Mouse (Mus musculus): ENCODE measurements around the gene Lrrc40. TPM values are rescaled to one million over a fixed set of nuclear protein-coding genes. Genes with fewer than 3 reads are reported as not detected.
"Not testable (repeated sequence)": the region's sequence is repeated elsewhere in the genome, so short reads cannot be mapped to it uniquely, and the experiment has no call there.

Lrrc40 gene
- polyA plus RNA-seq, 1 experiment from 2014 or later = 42.6 TPM

GRCm38 (mm10) chr3:158076685-158077379 is 40.4 kb downstream of the Lrrc40 start:
- Histone ChIP-seq H3K36me3 (ENCODE audit: insufficient read depth, low read length) (no peaks in the 10 kb centered on the region), H3K4me1 (replicated peaks; ENCODE audit: insufficient read depth, low read length) (no peaks in the 10 kb centered on the region), H3K27me3 (ENCODE audit: insufficient read depth, low read length) (no peaks in the 10 kb centered on the region), H3K4me2 (ENCODE audit: low read length) (no peak overlapping the region), H3K4me3 (replicated peaks; ENCODE audit: low read depth, low read length) (no peak overlapping the region), H3K9me3 (replicated peaks; ENCODE audit: low read length) (no peaks in the 10 kb centered on the region), H3K9ac (ENCODE audit: low read depth, low read length) (no peak overlapping the region), H3K27ac (no peak overlapping the region)
- TF ChIP-seq CTCF (IDR thresholded peaks at IDR 0.05; ENCODE audit: low read depth) = peak; percentile 76
- ATAC-seq (replicated peaks; ENCODE audit: low FRiP score, low read depth) (no peak), DNase-seq (ENCODE audit: low spot score) (peak; percentile 85)
- 51% methylated on average over 4 of the region's 4 CpGs for WGBS

GRCm38 (mm10) chr3:158077380-158077772 is 40.9 kb downstream of the Lrrc40 start:
- TF ChIP-seq CTCF (IDR thresholded peaks at IDR 0.05; ENCODE audit: low read depth) = no peak
- H3K9ac ChIP-seq (ENCODE audit: low read depth, low read length) = no peak overlapping the region
- no peaks in the 10 kb centered on the region for H3K36me3 ChIP-seq (ENCODE audit: insufficient read depth, low read length)
- DNase-seq (ENCODE audit: low spot score) = no peak
- H3K27me3 ChIP-seq (ENCODE audit: insufficient read depth, low read length) = no peaks in the 10 kb centered on the region
- no peak overlapping the region for H3K4me2 ChIP-seq (ENCODE audit: low read length)
- no peak for ATAC-seq (replicated peaks; ENCODE audit: low FRiP score, low read depth)
- H3K4me3 ChIP-seq (replicated peaks; ENCODE audit: low read depth, low read length) = no peak overlapping the region
- no peak overlapping the region for H3K27ac ChIP-seq
- WGBS = 51% methylated on average over 1 of the region's 1 CpGs
- H3K4me1 ChIP-seq (replicated peaks; ENCODE audit: insufficient read depth, low read length) = no peaks in the 10 kb centered on the region
- H3K9me3 ChIP-seq (replicated peaks; ENCODE audit: low read length) = no peaks in the 10 kb centered on the region

DNA sequence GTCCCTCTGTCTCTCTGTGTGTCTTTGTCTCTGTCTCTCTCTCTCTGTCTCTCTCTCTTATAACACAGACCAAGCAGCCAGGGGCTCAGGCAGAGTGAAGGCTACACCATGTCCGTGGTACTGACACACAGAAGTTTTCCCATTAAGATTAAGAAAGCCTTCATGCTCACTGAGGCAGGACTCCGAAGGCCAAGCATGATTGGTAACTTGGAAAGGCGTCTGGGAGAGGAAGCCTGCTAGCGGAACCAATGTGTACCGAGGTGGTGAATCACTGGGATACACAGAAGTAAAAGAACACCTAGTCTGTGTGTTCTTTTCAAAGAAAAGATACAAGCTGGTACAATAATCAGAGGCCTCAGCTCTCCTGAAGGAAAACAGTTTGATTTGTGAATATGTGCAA is 41.4 kb downstream of the Lrrc40 start:
- no peak overlapping the region for H3K4me3 ChIP-seq (replicated peaks; ENCODE audit: low read depth, low read length)
- H3K4me2 ChIP-seq (ENCODE audit: low read length) = no peak overlapping the region
- WGBS = 47% methylated on average over 5 of the region's 5 CpGs
- no peaks in the 10 kb centered on the region for H3K4me1 ChIP-seq (replicated peaks; ENCODE audit: insufficient read depth, low read length)
- no peak overlapping the region for H3K9ac ChIP-seq (ENCODE audit: low read depth, low read length)
- DNase-seq (ENCODE audit: low spot score) (no peak), ATAC-seq (replicated peaks; ENCODE audit: low FRiP score, low read depth) (no peak)
- no peaks in the 10 kb centered on the region for H3K36me3 ChIP-seq (ENCODE audit: insufficient read depth, low read length)
- H3K27ac ChIP-seq = no peak overlapping the region
- TF ChIP-seq CTCF (IDR thresholded peaks at IDR 0.05; ENCODE audit: low read depth) = no peak
- no peaks in the 10 kb centered on the region for H3K9me3 ChIP-seq (replicated peaks; ENCODE audit: low read length)
- H3K27me3 ChIP-seq (ENCODE audit: insufficient read depth, low read length) = no peaks in the 10 kb centered on the region

- TF ChIP-seq CTCF (IDR thresholded peaks at IDR 0.05; ENCODE audit: low read depth) = no peak
- H3K27me3 ChIP-seq (ENCODE audit: insufficient read depth, low read length) = no peaks in the 10 kb centered on the region
- no peak overlapping the region for H3K4me3 ChIP-seq (replicated peaks; ENCODE audit: low read depth, low read length)
- ATAC-seq (replicated peaks; ENCODE audit: low FRiP score, low read depth) = no peak
- no peak overlapping the region for H3K27ac ChIP-seq
- H3K9me3 ChIP-seq (replicated peaks; ENCODE audit: low read length) = no peaks in the 10 kb centered on the region
- no peaks in the 10 kb centered on the region for H3K36me3 ChIP-seq (ENCODE audit: insufficient read depth, low read length)
- no peak overlapping the region for H3K9ac ChIP-seq (ENCODE audit: low read depth, low read length)
- H3K4me1 ChIP-seq (replicated peaks; ENCODE audit: insufficient read depth, low read length) = no peaks in the 10 kb centered on the region
- WGBS = 75% methylated on average over 3 of the region's 3 CpGs
- no peak for DNase-seq (ENCODE audit: low spot score)
- H3K4me2 ChIP-seq (ENCODE audit: low read length) = no peak overlapping the region
Observed at GRCm38 (mm10) chr3:158091601-158092000, 55.1 kb downstream of the Lrrc40 start.

GRCm38 (mm10) chr3:158093919-158094318 is 57.5 kb downstream of the Lrrc40 start:
- Histone ChIP-seq H3K4me1 (replicated peaks; ENCODE audit: insufficient read depth, low read length) (no peaks in the 10 kb centered on the region), H3K4me2 (ENCODE audit: low read length) (no peak overlapping the region), H3K27ac (no peak overlapping the region), H3K9ac (ENCODE audit: low read depth, low read length) (no peak overlapping the region), H3K4me3 (replicated peaks; ENCODE audit: low read depth, low read length) (no peak overlapping the region), H3K9me3 (replicated peaks; ENCODE audit: low read length) (no peaks in the 10 kb centered on the region), H3K36me3 (ENCODE audit: insufficient read depth, low read length) (no peaks in the 10 kb centered on the region), H3K27me3 (ENCODE audit: insufficient read depth, low read length) (no peaks in the 10 kb centered on the region)
- ATAC-seq (replicated peaks; ENCODE audit: low FRiP score, low read depth) (no peak), DNase-seq (ENCODE audit: low spot score) (no peak)
- no peak for TF ChIP-seq CTCF (IDR thresholded peaks at IDR 0.05; ENCODE audit: low read depth)
- 77% methylated on average over 4 of the region's 4 CpGs for WGBS

- H3K36me3 ChIP-seq (ENCODE audit: insufficient read depth, low read length); H3K9me3 ChIP-seq (replicated peaks; ENCODE audit: low read length); DNase-seq (ENCODE audit: low spot score); H3K27me3 ChIP-seq (ENCODE audit: insufficient read depth, low read length); H3K4me1 ChIP-seq (replicated peaks; ENCODE audit: insufficient read depth, low read length); H3K27ac ChIP-seq; H3K4me3 ChIP-seq (replicated peaks; ENCODE audit: low read depth, low read length); ATAC-seq (replicated peaks; ENCODE audit: low FRiP score, low read depth); H3K4me2 ChIP-seq (ENCODE audit: low read length); H3K9ac ChIP-seq (ENCODE audit: low read depth, low read length): not testable (repeated sequence)
- WGBS = 93% methylated on average over 8 of the region's 10 CpGs
Observed at GRCm38 (mm10) chr3:158102043-158102442, 65.6 kb downstream of the Lrrc40 start.

DNA sequence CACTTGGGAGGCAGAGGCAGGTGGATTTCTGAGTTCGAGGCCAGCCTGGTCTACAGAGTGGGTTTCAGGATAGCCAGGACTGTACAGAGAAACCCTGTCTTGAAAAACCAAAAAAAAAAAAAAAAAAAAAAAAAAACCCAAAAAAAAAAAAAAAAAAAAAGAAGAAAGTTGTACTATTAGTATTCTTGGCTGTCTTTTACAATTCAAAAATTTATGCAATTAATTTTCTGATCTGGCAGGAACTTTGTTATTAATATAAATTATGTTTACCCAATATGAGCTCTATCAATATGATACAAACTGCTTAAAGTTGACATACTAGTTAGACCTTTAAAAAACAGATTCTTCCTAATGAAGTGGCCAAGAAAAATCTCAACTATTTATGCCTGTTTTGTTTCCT is 66.1 kb downstream of the Lrrc40 start:
- not testable (repeated sequence) for H3K27me3 ChIP-seq (ENCODE audit: insufficient read depth, low read length); H3K27ac ChIP-seq; H3K9me3 ChIP-seq (replicated peaks; ENCODE audit: low read length); H3K4me1 ChIP-seq (replicated peaks; ENCODE audit: insufficient read depth, low read length); H3K9ac ChIP-seq (ENCODE audit: low read depth, low read length); H3K36me3 ChIP-seq (ENCODE audit: insufficient read depth, low read length); H3K4me2 ChIP-seq (ENCODE audit: low read length); H3K4me3 ChIP-seq (replicated peaks; ENCODE audit: low read depth, low read length); ATAC-seq (replicated peaks; ENCODE audit: low FRiP score, low read depth); DNase-seq (ENCODE audit: low spot score)
- 70% methylated on average over 1 of the region's 1 CpGs for WGBS
